Mouse (Mus musculus) midbrain, postnatal 0 days (tissue): ENCODE measurements around the gene Akt3. TPM values are rescaled to one million over a fixed set of nuclear protein-coding genes. Genes with fewer than 3 reads are reported as not detected.

Source experiments
- ATAC-seq: fragments of 200-750 bp; cut with Nextera tagmentation; 2 replicates; pipeline ENCODE4 v1.8.0; 2017; ENCODE audit warnings: moderate number of reproducible peaks, mild to moderate bottlenecking, moderate TSS enrichment, moderate library complexity; ENCODE audit not compliant: low FRiP score
- DNase-seq: peaks from one replicate; pipeline ENCODE4 v3.0.0-alpha.2; 2015; ENCODE audit warnings: low spot score
- H3K27ac ChIP-seq: fragments of 300-500 bp; sonication (generic); 2 replicates; pipeline ENCODE4 v1.5.1; 2014; ENCODE audit warnings: low read depth, mild to moderate bottlenecking, low read length, mixed read lengths
- H3K27me3 ChIP-seq: fragments of 300-500 bp; sonication (generic); 2 replicates; pipeline ENCODE4 v1.6.1; 2014; ENCODE audit warnings: low read length, control low read depth, mixed read lengths; ENCODE audit not compliant: insufficient read depth
- H3K36me3 ChIP-seq: fragments of 300-500 bp; sonication (generic); 2 replicates; pipeline ENCODE4 v1.6.1; 2014; ENCODE audit warnings: low read length, control low read depth, mixed read lengths; ENCODE audit not compliant: insufficient read depth
- H3K4me1 ChIP-seq: fragments of 300-500 bp; sonication (generic); 2 replicates; pipeline ENCODE4 v1.6.1; 2014; ENCODE audit warnings: mild to moderate bottlenecking, control low read depth, antibody characterized with exemption, low read length, mixed read lengths; ENCODE audit not compliant: insufficient read depth
- H3K4me2 ChIP-seq: fragments of 300-500 bp; sonication (generic); 2 replicates; pipeline ENCODE4 v1.6.1; 2014; ENCODE audit warnings: low read depth, mild to moderate bottlenecking, low read length, mixed read lengths; ENCODE audit not compliant: poor library complexity, severe bottlenecking
- H3K4me3 ChIP-seq: fragments of 300-500 bp; sonication (generic); 2 replicates; pipeline ENCODE4 v1.5.1; 2014; ENCODE audit warnings: low read depth, mild to moderate bottlenecking, low read length, moderate library complexity
- H3K9ac ChIP-seq: fragments of 300-500 bp; sonication (generic); replicated peaks from 2 replicates; pipeline ENCODE4 v1.6.1; 2014; ENCODE audit warnings: mild to moderate bottlenecking, low read length, moderate library complexity, mixed read lengths; ENCODE audit not compliant: poor library complexity, severe bottlenecking
- H3K9me3 ChIP-seq: fragments of 300-500 bp; sonication (generic); 2 replicates; pipeline ENCODE4 v1.6.1; 2016; ENCODE audit warnings: low read length, control low read depth
- CTCF ChIP-seq: IDR thresholded peaks from 2 replicates; pipeline ENCODE4 v1.5.1; 2016; ENCODE audit warnings: antibody characterized with exemption, mild to moderate bottlenecking
- WGBS: fragments of 180-500 bp; shearing (Covaris S2); extraction: QIAGEN DNeasy Blood & Tissue Kit; methylation state at CpG from one replicate; pipeline ENCODE4 v1.1.7; 2014; 5-methylcytosine and 5-hydroxymethylcytosine counted together
- polyA plus RNA-seq: library from polyadenylated mRNA; unstranded; fragments of >200 nt; fragmentation: Nextera tagmentation; extraction: Ambion mirVana; gene quantifications from 2 replicates; pipeline ENCODE4 v1.2.1, GENCODE M21; 2015
- total RNA-seq: library from RNA; depleted of rRNA; stranded (reverse); fragments of >200 nt; gene quantifications from 2 replicates; pipeline ENCODE4 v1.2.3, GENCODE M21; 2014

Gene Akt3
- total and polyA plus RNA-seq, 2 experiments from 2014 or later = 14.5 to 92.6 TPM

DNA sequence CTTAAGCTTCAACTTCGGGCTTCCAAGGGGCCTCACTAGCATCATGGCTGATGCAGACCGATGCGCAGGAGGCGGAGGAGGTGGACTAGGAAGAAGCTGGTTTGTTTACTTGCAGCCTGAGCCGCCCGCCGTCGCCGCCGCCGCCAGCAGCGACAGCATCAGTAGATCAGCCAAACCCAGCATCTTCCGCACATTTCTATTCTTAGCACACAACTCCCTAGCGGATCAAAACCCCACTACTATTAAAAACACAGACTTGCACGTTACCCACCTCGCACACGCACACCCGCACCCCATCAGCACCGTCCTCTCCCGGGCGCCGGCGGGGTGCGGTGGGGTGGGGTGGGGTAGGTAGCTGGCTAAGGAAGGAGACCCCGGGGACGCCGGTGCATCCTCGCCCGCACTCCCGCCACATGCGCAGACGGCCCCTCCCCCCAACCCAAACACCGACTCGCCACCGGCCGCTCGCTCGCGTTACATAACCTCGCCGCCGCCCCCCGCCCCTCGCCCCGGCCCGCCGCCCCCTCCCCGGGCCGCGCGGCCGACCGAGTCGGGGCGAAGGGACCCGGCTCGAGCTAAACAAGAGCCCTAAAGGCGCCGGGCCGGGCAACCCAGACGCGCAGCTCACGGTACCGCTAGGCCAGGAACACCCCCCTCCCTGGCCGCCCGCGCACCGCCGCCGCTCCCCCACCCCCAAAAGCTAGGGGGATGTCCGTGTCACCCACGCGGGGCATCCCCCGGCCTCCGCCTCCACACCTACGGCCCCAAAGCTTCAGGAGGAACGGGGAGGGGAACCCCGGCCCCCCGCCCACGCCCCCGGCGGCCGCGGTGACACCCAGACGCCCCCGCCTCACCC lies 597 bp downstream of the Akt3 start:
- no peaks in the 10 kb centered on the region for H3K36me3 ChIP-seq
- no peaks in the 10 kb centered on the region for H3K4me1 ChIP-seq
- peak overlapping the region; percentile 96 for H3K4me3 ChIP-seq
- ATAC-seq (peak; percentile 75), DNase-seq (peak; percentile 82)
- peak overlapping the region; percentile 93 for H3K4me2 ChIP-seq
- no peak for TF ChIP-seq CTCF
- no peaks in the 10 kb centered on the region for H3K9me3 ChIP-seq
- peak overlapping the region; percentile 98 for H3K9ac ChIP-seq
- under 1% methylated on average over 27 of the region's 86 CpGs for WGBS
- H3K27me3 ChIP-seq = no peaks in the 10 kb centered on the region
- H3K27ac ChIP-seq = peak overlapping the region; percentile 98

DNA sequence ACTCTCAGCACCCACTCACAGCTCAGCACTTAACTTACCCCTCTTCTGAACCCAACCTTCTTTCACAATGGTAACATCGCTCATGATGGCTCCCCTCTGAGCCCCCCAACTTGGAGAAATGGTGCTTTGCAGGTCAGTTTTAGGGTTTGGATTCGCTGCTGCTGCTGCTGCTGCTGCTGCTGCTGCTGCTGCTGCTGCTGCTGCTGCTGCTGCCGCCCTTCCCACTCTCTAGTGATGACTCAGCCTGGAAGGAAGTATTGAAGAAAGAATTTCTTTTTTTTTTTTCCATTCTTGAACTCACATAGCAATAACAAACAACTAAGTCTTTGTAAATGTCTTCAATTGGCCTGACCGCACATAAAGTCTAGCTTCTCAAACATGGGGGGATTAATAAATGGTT lies 9.4 kb downstream of the Akt3 start:
- DNase-seq (no peak), ATAC-seq (no peak)
- no peak overlapping the region for H3K27ac ChIP-seq
- WGBS = 65% methylated on average over 4 of the region's 4 CpGs
- H3K4me2 ChIP-seq = no peak overlapping the region
- H3K9ac ChIP-seq = no peak overlapping the region
- H3K4me3 ChIP-seq = no peak overlapping the region
- H3K27me3 ChIP-seq = no peaks in the 10 kb centered on the region
- H3K9me3 ChIP-seq = no peaks in the 10 kb centered on the region
- no peak for TF ChIP-seq CTCF
- no peaks in the 10 kb centered on the region for H3K36me3 ChIP-seq
- H3K4me1 ChIP-seq = no peaks in the 10 kb centered on the region

DNA sequence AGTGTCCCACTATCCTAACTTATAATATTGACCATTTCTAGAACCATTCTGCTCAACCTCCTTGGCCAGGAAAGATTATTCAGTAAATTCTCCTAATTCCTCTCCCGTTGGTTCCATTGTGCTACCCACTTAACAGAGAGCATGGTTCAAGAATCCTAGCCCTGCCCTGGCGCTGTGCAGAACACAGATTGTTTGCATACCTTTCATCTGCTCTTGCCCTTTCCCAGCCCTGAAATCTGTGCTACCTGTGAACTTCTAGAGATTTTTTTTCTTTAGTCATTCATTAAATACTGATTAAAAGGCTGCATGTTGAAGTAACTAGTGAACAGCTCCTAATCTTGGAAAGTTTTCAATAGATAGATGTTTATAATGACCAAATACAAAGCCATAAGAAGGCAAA lies 19.6 kb downstream of the Akt3 start:
- H3K27me3 ChIP-seq = no peaks in the 10 kb centered on the region
- H3K27ac ChIP-seq = no peak overlapping the region
- ATAC-seq (no peak), DNase-seq (no peak)
- H3K4me2 ChIP-seq = no peak overlapping the region
- no peaks in the 10 kb centered on the region for H3K4me1 ChIP-seq
- WGBS = 74% methylated on average over 2 of the region's 2 CpGs
- H3K9me3 ChIP-seq = no peaks in the 10 kb centered on the region
- H3K9ac ChIP-seq = no peak overlapping the region
- no peaks in the 10 kb centered on the region for H3K36me3 ChIP-seq
- no peak for TF ChIP-seq CTCF
- H3K4me3 ChIP-seq = no peak overlapping the region

DNA sequence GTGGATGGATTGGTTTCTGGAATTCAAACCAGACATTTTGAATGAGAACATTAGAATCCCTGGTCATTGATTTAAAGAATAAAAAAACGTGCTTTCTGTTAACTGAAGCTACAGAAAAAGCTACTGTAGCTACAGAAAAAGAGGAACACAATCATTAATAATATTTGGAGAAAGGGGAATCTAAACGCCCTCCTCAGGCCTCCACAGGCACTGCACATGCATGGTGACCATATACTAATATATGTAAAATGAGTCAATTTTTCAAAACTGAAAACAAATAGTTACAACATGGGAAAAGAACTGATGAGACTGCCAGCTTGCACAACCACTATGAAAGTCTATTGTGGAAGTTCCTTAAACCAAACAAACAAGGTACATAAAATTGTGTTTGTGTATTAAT lies 21.3 kb downstream of the Akt3 start:
- Histone ChIP-seq H3K4me2 (no peak overlapping the region), H3K4me1 (no peaks in the 10 kb centered on the region), H3K9me3 (no peaks in the 10 kb centered on the region), H3K36me3 (no peaks in the 10 kb centered on the region), H3K27me3 (no peaks in the 10 kb centered on the region), H3K27ac (no peak overlapping the region), H3K9ac (no peak overlapping the region), H3K4me3 (no peak overlapping the region)
- no peak for ATAC-seq
- DNase-seq = no peak
- TF ChIP-seq CTCF = no peak
- 68% methylated on average over 2 of the region's 2 CpGs for WGBS

DNA sequence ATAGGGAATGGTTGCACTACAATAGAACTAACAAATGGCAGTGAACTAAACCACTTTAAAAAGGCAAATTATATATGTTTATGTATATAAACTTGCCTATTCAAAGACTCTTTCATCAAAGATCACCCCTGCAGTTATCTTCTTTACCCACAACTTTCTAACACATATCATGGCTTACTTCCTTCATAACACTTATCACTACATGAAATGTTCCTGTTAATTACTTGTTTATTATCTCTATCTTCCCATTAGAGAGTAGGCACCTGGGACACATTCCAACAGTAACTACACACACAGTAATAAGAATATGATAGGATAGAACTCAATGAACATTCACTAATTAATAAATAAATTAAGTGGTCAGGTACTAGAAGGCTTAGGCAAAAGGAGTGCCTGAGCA lies 21.8 kb downstream of the Akt3 start:
- no peaks in the 10 kb centered on the region for H3K9me3 ChIP-seq
- no peak overlapping the region for H3K9ac ChIP-seq
- no peak overlapping the region for H3K4me2 ChIP-seq
- H3K4me1 ChIP-seq = no peaks in the 10 kb centered on the region
- no peaks in the 10 kb centered on the region for H3K27me3 ChIP-seq
- DNase-seq = no peak
- no peak overlapping the region for H3K27ac ChIP-seq
- ATAC-seq = no peak
- no peaks in the 10 kb centered on the region for H3K36me3 ChIP-seq
- TF ChIP-seq CTCF = no peak
- no peak overlapping the region for H3K4me3 ChIP-seq

DNA sequence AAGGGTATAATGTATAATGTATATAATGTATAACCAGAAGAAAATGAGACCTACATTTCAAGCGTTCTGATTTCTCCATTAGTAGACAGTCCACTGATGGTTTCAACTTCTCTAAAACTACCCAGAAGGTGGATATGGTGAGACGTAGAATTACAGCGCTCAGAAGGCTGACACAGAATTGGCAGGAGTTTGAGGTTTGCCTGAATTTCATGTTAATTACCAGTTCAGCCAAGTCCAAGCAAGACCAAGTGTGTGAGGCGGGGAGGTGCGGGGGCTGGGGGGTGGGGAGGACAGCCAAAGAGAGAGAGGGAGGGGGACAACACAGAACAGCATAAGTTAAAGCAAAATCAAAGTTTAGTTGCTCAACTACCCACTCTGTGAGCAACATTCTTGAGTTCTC lies 23.5 kb downstream of the Akt3 start:
- Histone ChIP-seq H3K9ac (no peak overlapping the region), H3K4me1 (no peaks in the 10 kb centered on the region), H3K36me3 (no peaks in the 10 kb centered on the region), H3K27me3 (no peaks in the 10 kb centered on the region), H3K4me2 (no peak overlapping the region), H3K4me3 (no peak overlapping the region), H3K9me3 (no peaks in the 10 kb centered on the region), H3K27ac (no peak overlapping the region)
- no peak for TF ChIP-seq CTCF
- 77% methylated on average over 5 of the region's 5 CpGs for WGBS
- DNase-seq = peak; percentile 2
- ATAC-seq = no peak
